Mouse (Mus musculus) midbrain, embryonic 14.5 days (tissue): ENCODE results near the gene Chat. TPM values are rescaled to one million over a fixed set of nuclear protein-coding genes. Genes with fewer than 3 reads are reported as not detected.

Source experiments
- ATAC-seq: fragments of 200-750 bp; cut with Nextera tagmentation; 2 replicates; pipeline ENCODE4 v1.8.0; 2017; ENCODE audit warnings: moderate number of reproducible peaks, moderate library complexity; ENCODE audit not compliant: low FRiP score, low TSS enrichment
- DNase-seq: peaks from one replicate; pipeline ENCODE4 v3.0.0-alpha.2; 2015
- H3K27ac ChIP-seq: fragments of 300-500 bp; sonication (generic); replicated peaks from 2 replicates; pipeline ENCODE4 v1.5.1; 2014; ENCODE audit warnings: mild to moderate bottlenecking, low read depth, low read length, moderate library complexity
- H3K27me3 ChIP-seq: fragments of 300-500 bp; sonication (generic); 2 replicates; pipeline ENCODE4 v1.6.1; 2014; ENCODE audit warnings: low read length, control low read depth, mixed read lengths; ENCODE audit not compliant: control insufficient read depth, insufficient read depth
- H3K36me3 ChIP-seq: fragments of 300-500 bp; sonication (generic); 2 replicates; pipeline ENCODE4 v1.6.1; 2014; ENCODE audit warnings: low read length, control low read depth; ENCODE audit not compliant: control insufficient read depth, insufficient read depth
- H3K4me1 ChIP-seq: fragments of 300-500 bp; sonication (generic); 2 replicates; pipeline ENCODE4 v1.6.1; 2014; ENCODE audit warnings: mild to moderate bottlenecking, antibody characterized with exemption, low read length, control low read depth; ENCODE audit not compliant: control insufficient read depth, insufficient read depth
- H3K4me2 ChIP-seq: fragments of 300-500 bp; sonication (generic); 2 replicates; pipeline ENCODE4 v1.6.1; 2014; ENCODE audit warnings: mild to moderate bottlenecking, low read length, moderate library complexity
- H3K4me3 ChIP-seq: fragments of 300-500 bp; sonication (generic); replicated peaks from 2 replicates; pipeline ENCODE4 v1.5.1; 2014; ENCODE audit warnings: low read depth, low read length
- H3K9ac ChIP-seq: fragments of 300-500 bp; sonication (generic); replicated peaks from 2 replicates; pipeline ENCODE4 v1.6.1; 2014; ENCODE audit warnings: mild to moderate bottlenecking, low read length, moderate library complexity
- H3K9me3 ChIP-seq: fragments of 300-500 bp; sonication (generic); 2 replicates; pipeline ENCODE4 v1.6.1; 2016; ENCODE audit warnings: low read length, control low read depth, mixed read lengths; ENCODE audit not compliant: control insufficient read depth
- WGBS: fragments of 180-500 bp; shearing (Covaris S2); extraction: QIAGEN DNeasy Blood & Tissue Kit; methylation state at CpG from one replicate; pipeline ENCODE4 v1.1.7; 2014; 5-methylcytosine and 5-hydroxymethylcytosine counted together
- polyA plus RNA-seq: library from polyadenylated mRNA; unstranded; fragments of >200 nt; fragmentation: Nextera tagmentation; extraction: Ambion mirVana; gene quantifications from 2 replicates; pipeline ENCODE4 v1.2.1, GENCODE M21; 2014

Chat gene
- polyA plus RNA-seq = 0.14 and 0.26 TPM in 2 replicates

GRCm38 (mm10) chr14:32465889-32466288 is at the start of gene Chat:
Gene Chat, minus strand, starts transcription at chr14:32465989.
- Histone ChIP-seq H3K27ac (no peak within 1 kb of the TSS), H3K9ac (peak within 1 kb of the TSS; percentile 34; the same call in 1 of the 2 replicates), H3K4me1 (peaks cover 15% of the 10 kb centered on the region), H3K9me3 (no peaks in the 10 kb centered on the region), H3K36me3 (no peaks in the 10 kb centered on the region), H3K27me3 (peaks cover 67% of the 10 kb centered on the region), H3K4me3 (peak within 1 kb of the TSS; percentile 39), H3K4me2 (peak within 1 kb of the TSS; percentile 68)
- ATAC-seq (no peak), DNase-seq (no peak)
- 10% methylated on average over 13 of the region's 13 CpGs for WGBS

DNA sequence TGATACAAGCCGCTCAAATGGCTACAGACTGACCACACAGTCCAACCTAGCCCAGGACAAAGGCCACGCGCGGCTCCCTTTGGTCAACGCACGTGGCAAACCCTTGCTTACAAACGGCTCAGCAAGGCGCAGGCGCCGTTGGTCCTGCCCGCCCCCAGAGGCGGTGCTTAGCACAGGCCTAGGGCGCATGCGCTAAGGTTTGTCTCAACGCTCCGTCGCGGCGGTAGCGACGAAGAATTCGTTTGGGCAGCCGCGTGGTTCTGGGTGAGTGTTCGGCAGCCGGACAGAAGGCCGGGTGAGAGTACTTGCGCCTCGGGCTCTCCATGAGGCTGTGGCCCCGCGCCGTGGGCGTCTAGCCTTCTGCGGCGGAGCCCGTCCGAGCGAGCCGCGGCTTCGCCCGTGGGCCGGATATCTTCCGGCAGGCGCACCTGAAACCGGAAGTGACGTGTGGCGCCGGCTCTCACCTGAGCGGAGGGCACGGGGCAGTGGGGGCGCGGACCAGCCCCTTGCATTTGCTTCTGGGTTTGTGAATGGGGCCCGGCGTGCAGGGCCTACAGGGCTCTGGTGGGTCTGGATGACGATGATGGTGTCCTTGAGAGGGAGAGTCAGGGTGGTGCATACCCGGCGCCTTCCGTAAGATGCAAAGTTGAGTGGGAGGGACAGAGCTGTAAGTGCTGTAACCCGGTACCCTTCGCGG is 47.7 kb upstream of the Chat start, which contains the start of gene Ercc6:
Gene Ercc6 (plus strand): TSS at position 186 of the 697 bp plus-strand sequence.
- Histone ChIP-seq H3K9me3 (no peaks in the 10 kb centered on the region), H3K4me2 (peak within 1 kb of the TSS; percentile 76), H3K4me1 (peaks cover 13% of the 10 kb centered on the region; the same call in 1 of the 2 replicates), H3K9ac (peak within 1 kb of the TSS; percentile 75), H3K27ac (peak within 1 kb of the TSS; percentile 88), H3K4me3 (peak within 1 kb of the TSS; percentile 62), H3K36me3 (peaks cover 22% of the 10 kb centered on the region), H3K27me3 (no peaks in the 10 kb centered on the region)
- under 1% methylated on average over 62 of the region's 62 CpGs for WGBS
- ATAC-seq (peak; percentile 94), DNase-seq (peak; percentile 99)

- peak overlapping the region; percentile 75; the same call in 1 of the 2 replicates for H3K9ac ChIP-seq
- peak overlapping the region; percentile 76 for H3K4me2 ChIP-seq
- no peak for DNase-seq
- peak; percentile 38 for ATAC-seq
- peaks cover 19% of the 10 kb centered on the region for H3K36me3 ChIP-seq
- peaks cover 13% of the 10 kb centered on the region; the same call in 1 of the 2 replicates for H3K4me1 ChIP-seq
- no peaks in the 10 kb centered on the region for H3K9me3 ChIP-seq
- H3K4me3 ChIP-seq = peak overlapping the region; percentile 62
- no peaks in the 10 kb centered on the region for H3K27me3 ChIP-seq
- WGBS = 46% methylated on average over 9 of the region's 9 CpGs
- peak overlapping the region; percentile 88 for H3K27ac ChIP-seq
Measured at GRCm38 (mm10) chr14:32512912-32513311, 47.1 kb upstream of the Chat start.

DNA sequence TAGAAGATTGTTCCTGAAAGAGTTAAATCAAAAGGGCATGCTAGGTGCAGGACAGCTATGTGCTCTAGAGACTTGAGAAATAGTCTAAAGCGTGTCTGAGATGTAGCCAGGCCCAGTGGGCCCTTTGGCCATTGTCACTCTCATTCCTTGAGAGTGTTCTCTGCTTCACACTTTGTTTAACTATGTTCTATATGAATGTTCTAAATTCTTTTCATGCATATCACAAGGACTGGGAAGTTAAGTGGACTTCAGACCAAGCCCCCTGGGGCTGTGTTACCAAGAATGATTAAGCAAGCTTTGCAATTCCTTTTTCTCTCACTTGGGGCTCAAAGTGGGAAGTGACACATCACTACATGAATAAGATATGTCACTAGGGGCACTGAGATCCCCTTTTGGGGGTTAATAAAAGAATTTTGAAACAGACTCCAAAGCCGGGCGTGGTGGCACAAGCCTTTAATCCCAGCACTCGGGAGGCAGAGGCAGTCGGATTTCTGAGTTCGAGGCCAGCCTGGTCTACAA is 43.7 kb upstream of the Chat start:
- WGBS = 82% methylated on average over 6 of the region's 6 CpGs
- Histone ChIP-seq H3K36me3 (no peaks in the 10 kb centered on the region), H3K9ac (no peak overlapping the region), H3K27me3 (no peaks in the 10 kb centered on the region), H3K27ac (no peak overlapping the region), H3K4me1 (peaks cover 12% of the 10 kb centered on the region; the same call in 1 of the 2 replicates), H3K4me2 (no peak overlapping the region), H3K9me3 (no peaks in the 10 kb centered on the region), H3K4me3 (no peak overlapping the region)
- ATAC-seq (no peak), DNase-seq (no peak)

GRCm38 (mm10) chr14:32508105-32508835 is 42.5 kb upstream of the Chat start:
- no peak overlapping the region for H3K9ac ChIP-seq
- no peak for DNase-seq
- H3K4me2 ChIP-seq = no peak overlapping the region
- H3K27ac ChIP-seq = no peak overlapping the region
- no peak overlapping the region for H3K4me3 ChIP-seq
- no peaks in the 10 kb centered on the region for H3K27me3 ChIP-seq
- H3K4me1 ChIP-seq = peaks cover 6% of the 10 kb centered on the region; the same call in 1 of the 2 replicates
- ATAC-seq = no peak
- H3K36me3 ChIP-seq = no peaks in the 10 kb centered on the region
- 78% methylated on average over 10 of the region's 10 CpGs for WGBS
- H3K9me3 ChIP-seq = no peaks in the 10 kb centered on the region

- H3K9ac ChIP-seq = no peak overlapping the region
- no peak overlapping the region for H3K4me2 ChIP-seq
- H3K27me3 ChIP-seq = no peaks in the 10 kb centered on the region
- H3K4me1 ChIP-seq = no peaks in the 10 kb centered on the region
- 82% methylated on average over 4 of the region's 4 CpGs for WGBS
- ATAC-seq (no peak), DNase-seq (no peak)
- no peak overlapping the region for H3K4me3 ChIP-seq
- no peak overlapping the region for H3K27ac ChIP-seq
- H3K9me3 ChIP-seq = no peaks in the 10 kb centered on the region
- H3K36me3 ChIP-seq = no peaks in the 10 kb centered on the region
Measured at GRCm38 (mm10) chr14:32507216-32507615, 41.4 kb upstream of the Chat start.

GRCm38 (mm10) chr14:32506329-32506728 is 40.5 kb upstream of the Chat start:
- H3K27ac ChIP-seq = no peak overlapping the region
- H3K4me2 ChIP-seq = no peak overlapping the region
- no peaks in the 10 kb centered on the region for H3K27me3 ChIP-seq
- ATAC-seq (no peak), DNase-seq (no peak)
- H3K4me3 ChIP-seq = no peak overlapping the region
- 88% methylated on average over 10 of the region's 10 CpGs for WGBS
- H3K36me3 ChIP-seq = no peaks in the 10 kb centered on the region
- H3K9me3 ChIP-seq = no peaks in the 10 kb centered on the region
- H3K9ac ChIP-seq = no peak overlapping the region
- no peaks in the 10 kb centered on the region for H3K4me1 ChIP-seq

DNA sequence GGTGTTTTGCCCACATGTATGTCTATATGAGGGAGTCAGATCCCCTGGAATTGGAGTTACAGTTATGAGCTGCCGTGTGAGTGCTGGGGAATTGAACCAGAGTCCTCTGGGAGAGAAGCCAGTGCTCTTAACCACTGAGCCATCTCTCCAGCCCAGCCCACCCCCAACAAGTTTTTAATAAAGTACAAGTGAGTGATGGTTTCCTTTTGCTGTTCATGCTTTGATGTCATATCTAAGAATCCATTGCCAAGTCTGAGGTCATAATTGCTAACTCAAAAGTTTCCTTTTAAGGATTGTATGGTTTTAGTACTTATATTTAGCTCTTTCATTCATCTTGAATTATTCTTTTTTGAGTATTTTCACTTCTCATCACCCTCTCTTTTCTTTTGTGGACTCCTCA is 38.1 kb upstream of the Chat start:
- 94% methylated on average over 1 of the region's 1 CpGs for WGBS
- DNase-seq (no peak), ATAC-seq (no peak)
- no peak overlapping the region for H3K9ac ChIP-seq
- H3K4me3 ChIP-seq = no peak overlapping the region
- no peak overlapping the region for H3K4me2 ChIP-seq
- no peaks in the 10 kb centered on the region for H3K27me3 ChIP-seq
- no peaks in the 10 kb centered on the region for H3K36me3 ChIP-seq
- no peaks in the 10 kb centered on the region for H3K9me3 ChIP-seq
- no peak overlapping the region for H3K27ac ChIP-seq
- H3K4me1 ChIP-seq = no peaks in the 10 kb centered on the region
